Comparison of ENCODE assay signal across 15 mouse cellular contexts in the genomic region with DNA sequence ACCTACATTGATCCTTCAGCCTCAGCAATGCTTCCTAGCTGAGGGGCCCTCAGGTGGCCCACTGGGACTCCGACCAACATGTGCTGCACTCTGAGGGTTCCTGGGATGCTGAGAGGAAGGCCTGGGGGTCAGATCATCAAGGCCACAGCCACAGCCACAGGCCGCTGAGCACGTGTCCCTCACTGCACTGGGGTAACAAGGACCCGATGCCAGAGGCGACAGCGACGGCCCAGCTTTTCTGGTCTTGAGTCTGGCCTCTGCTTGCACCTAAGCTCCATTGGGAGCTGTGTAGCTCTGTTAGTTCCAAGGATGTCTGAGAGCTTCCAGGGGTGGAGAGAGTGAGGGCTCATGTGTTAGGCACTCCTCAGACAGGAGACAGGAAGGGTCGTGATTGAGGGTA. TPM values are rescaled to one million over a fixed set of nuclear protein-coding genes. Genes with fewer than 3 reads are reported as not detected.
"Had no signal": no experiment of that assay in that cellular context is flagged by ENCODE, and none has a peak within 500 bp of the region (broad histone marks: within the 10 kb centered on the region; RNA-seq: fewer than 3 reads in every experiment).

No protein-coding gene starts in this region.

- H3K9ac ChIP-seq: liver, embryonic 15.5 days; stomach, embryonic 15.5 days had no signal

- H3K4me2 ChIP-seq: liver, embryonic 11.5 days; liver, embryonic 15.5 days; stomach, embryonic 15.5 days had no signal

- H3K4me3 ChIP-seq: liver, embryonic 15.5 days; stomach, embryonic 15.5 days had no signal

- DNase-seq: kidney, adult 8-10 months; kidney, postnatal 25 days; lung, adult 2 months; lung, postnatal 36 days; right cerebral cortex, adult 18-20 months; right cerebral cortex, postnatal 25 days; thymus, adult 2 months; thymus, postnatal 25 days had no signal

- H3K9me3 ChIP-seq: liver, embryonic 15.5 days; stomach, embryonic 15.5 days had no signal

- H3K27ac ChIP-seq: liver, embryonic 15.5 days; stomach, embryonic 15.5 days had no signal

- H3K4me1 ChIP-seq: stomach, embryonic 15.5 days had no signal

- H3K27me3 ChIP-seq: liver, embryonic 15.5 days; stomach, embryonic 15.5 days had no signal

- ATAC-seq: intestine, postnatal 0 days; lung, postnatal 0 days had no signal

- H3K36me3 ChIP-seq: liver, embryonic 15.5 days; stomach, embryonic 15.5 days had no signal

RNA-seq across cellular contexts. Expression of gene B230104I21Rik, which starts 34.9 kb away (rescaled TPM):
- polyA plus RNA-seq: intestine, postnatal 0 days; liver, embryonic 11.5 days; liver, embryonic 15.5 days; lung, adult 2 months; lung, postnatal 0 days; neural tube, embryonic 14.5 days; small intestine, adult 2 months; stomach, embryonic 15.5 days; thymus, adult 2 months had no signal
